Mouse (Mus musculus): ENCODE data around the gene Fto. TPM values are rescaled to one million over a fixed set of nuclear protein-coding genes. Genes with fewer than 3 reads are reported as not detected.
A peak's percentile ranks its signal among the peaks of the same experiment; 100 is the strongest.

The Fto gene
- polyA plus RNA-seq, 1 experiment from 2014 or later = 111 TPM

DNA sequence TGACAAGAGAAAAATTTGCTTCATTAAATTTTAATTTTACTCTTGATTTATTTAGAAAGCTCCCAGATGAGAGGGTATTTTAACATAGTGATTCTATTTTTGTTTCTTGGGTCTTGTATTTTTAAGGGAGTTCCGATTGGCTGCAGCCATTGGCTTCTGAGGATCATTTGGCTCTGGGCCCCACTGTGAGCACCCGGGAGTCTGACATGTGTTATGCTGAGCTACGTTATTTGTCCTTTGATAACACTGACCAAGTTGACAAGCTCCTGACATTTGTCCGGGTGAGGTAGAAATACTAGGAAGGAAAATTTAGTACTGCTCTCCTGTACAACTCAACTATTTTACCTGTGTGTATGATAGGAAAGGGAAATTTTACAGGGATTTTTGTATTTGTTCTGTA, 58.7 kb downstream of the Fto start:
- no peak overlapping the region for H3K4me3 ChIP-seq (ENCODE audit: low read depth, low read length)
- DNase-seq (ENCODE audit: low spot score) = no peak
- H3K4me1 ChIP-seq (replicated peaks; ENCODE audit: control insufficient read depth, insufficient read depth, low read length) = peaks cover 7% of the 10 kb centered on the region; the same call in 1 of the 2 replicates
- H3K27ac ChIP-seq (ENCODE audit: low read depth, low read length) = no peak overlapping the region
- H3K27me3 ChIP-seq (ENCODE audit: control insufficient read depth, insufficient read depth, low read length) = peaks cover 16% of the 10 kb centered on the region
- no peak overlapping the region for H3K4me2 ChIP-seq (ENCODE audit: low read depth, low read length, severe bottlenecking)
- ATAC-seq (replicated peaks; ENCODE audit: low FRiP score) = no peak
- H3K9me3 ChIP-seq (ENCODE audit: control insufficient read depth, low read length) = no peaks in the 10 kb centered on the region; the same call in 1 of the 2 replicates
- WGBS = 75% methylated on average over 4 of the region's 4 CpGs
- no peaks in the 10 kb centered on the region for H3K36me3 ChIP-seq (ENCODE audit: control insufficient read depth, insufficient read depth, low read length)
- no peak overlapping the region for H3K9ac ChIP-seq (ENCODE audit: low read length)

DNA sequence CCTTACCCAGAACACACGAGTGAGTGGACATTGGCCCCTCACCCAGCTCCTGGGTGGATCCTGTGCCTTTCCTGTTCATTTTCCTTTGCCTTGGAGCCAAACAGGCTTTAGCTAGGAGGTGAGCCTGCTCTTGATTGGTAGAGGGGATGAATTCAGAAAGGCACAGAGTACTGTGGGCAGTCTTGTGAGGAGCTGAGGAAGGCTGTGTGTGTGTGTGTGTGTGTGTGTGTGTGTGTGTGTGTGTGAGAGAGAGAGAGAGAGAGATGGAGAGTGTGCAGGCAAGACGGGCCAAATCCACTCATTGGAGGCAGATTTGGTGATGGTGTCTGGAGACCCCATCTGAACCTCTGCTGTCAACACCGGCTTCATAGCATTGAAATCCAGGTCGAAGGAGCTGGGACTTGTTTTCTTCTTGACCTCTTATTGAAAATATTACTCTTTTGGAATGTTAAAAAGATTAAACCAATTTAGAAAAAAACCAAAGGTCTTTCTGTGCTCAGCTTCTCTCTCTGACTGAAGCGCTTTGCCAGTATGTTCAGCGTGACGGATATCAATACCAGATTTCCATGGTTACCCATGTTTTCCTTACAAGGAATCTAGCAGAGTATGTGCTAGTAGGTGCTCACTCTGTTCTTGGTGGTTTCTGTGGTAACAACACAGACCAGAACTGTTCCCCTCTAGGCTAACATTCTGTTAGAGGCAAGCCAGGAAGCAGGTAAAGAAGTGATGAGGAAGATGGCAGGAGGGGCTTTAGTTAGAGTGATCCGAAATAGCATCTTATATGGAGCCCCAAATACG, 59.7 kb downstream of the Fto start:
- Histone ChIP-seq H3K4me2 (ENCODE audit: low read depth, low read length, severe bottlenecking) (no peak overlapping the region), H3K9ac (ENCODE audit: low read length) (no peak overlapping the region), H3K27ac (ENCODE audit: low read depth, low read length) (no peak overlapping the region), H3K4me1 (replicated peaks; ENCODE audit: control insufficient read depth, insufficient read depth, low read length) (peaks cover 9% of the 10 kb centered on the region; the same call in 1 of the 2 replicates), H3K27me3 (ENCODE audit: control insufficient read depth, insufficient read depth, low read length) (peaks cover 8% of the 10 kb centered on the region; the same call in 1 of the 2 replicates), H3K36me3 (ENCODE audit: control insufficient read depth, insufficient read depth, low read length) (no peaks in the 10 kb centered on the region), H3K4me3 (ENCODE audit: low read depth, low read length) (no peak overlapping the region), H3K9me3 (ENCODE audit: control insufficient read depth, low read length) (no peaks in the 10 kb centered on the region)
- ATAC-seq (replicated peaks; ENCODE audit: low FRiP score) (no peak), DNase-seq (ENCODE audit: low spot score) (no peak)
- WGBS = 83% methylated on average over 9 of the region's 9 CpGs

DNA sequence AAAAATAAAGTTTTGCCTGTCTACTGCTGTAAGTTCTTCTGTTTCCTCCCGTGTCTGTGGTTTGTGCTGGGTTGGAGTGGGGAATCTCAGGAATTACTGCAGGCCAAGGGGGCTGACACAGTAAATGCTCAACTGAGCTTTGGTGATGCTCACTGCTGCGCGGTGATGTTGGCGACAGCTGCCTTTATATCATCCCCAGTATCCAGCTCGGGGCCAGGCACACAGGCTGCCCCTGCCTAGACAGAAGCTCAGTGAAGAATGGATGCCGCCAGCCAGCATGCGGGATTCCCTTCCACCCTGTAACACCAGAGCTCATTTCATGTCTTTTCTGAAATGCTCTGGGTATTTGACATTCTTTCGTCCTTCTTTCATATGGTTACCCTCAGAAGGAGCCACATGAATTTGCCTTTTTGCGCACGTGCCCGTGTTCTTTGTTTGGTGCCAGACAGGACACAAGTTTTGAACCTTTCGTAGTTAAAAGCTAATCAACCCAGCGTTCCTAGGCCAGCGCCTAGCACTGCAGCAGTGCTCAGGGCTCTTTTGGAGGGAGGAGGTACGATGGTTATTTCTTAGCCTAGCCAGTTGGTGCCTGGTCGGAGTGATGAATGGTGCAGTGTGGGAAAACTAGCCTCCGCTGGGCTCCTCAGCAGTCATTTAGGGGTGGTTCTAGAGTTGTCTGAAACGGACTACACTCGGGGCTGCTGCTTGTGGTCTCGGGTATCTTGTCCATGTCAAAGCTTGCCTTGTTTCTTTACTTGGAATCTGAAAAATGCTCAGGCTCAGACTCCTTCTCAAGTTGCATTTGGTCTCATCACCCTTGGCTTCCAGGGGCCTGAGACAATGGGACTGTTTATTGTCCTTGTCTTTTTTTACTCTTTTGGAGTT, 62.0 kb downstream of the Fto start:
- Histone ChIP-seq H3K4me1 (replicated peaks; ENCODE audit: control insufficient read depth, insufficient read depth, low read length) (peaks cover 9% of the 10 kb centered on the region; the same call in 1 of the 2 replicates), H3K9ac (ENCODE audit: low read length) (no peak overlapping the region), H3K4me3 (ENCODE audit: low read depth, low read length) (no peak overlapping the region), H3K4me2 (ENCODE audit: low read depth, low read length, severe bottlenecking) (no peak overlapping the region), H3K9me3 (ENCODE audit: control insufficient read depth, low read length) (no peaks in the 10 kb centered on the region), H3K36me3 (ENCODE audit: control insufficient read depth, insufficient read depth, low read length) (no peaks in the 10 kb centered on the region), H3K27ac (ENCODE audit: low read depth, low read length) (no peak overlapping the region), H3K27me3 (ENCODE audit: control insufficient read depth, insufficient read depth, low read length) (peaks cover 5% of the 10 kb centered on the region; the same call in 1 of the 2 replicates)
- WGBS = 45% methylated on average over 20 of the region's 20 CpGs
- no peak for DNase-seq (ENCODE audit: low spot score)
- ATAC-seq (replicated peaks; ENCODE audit: low FRiP score) = no peak

DNA sequence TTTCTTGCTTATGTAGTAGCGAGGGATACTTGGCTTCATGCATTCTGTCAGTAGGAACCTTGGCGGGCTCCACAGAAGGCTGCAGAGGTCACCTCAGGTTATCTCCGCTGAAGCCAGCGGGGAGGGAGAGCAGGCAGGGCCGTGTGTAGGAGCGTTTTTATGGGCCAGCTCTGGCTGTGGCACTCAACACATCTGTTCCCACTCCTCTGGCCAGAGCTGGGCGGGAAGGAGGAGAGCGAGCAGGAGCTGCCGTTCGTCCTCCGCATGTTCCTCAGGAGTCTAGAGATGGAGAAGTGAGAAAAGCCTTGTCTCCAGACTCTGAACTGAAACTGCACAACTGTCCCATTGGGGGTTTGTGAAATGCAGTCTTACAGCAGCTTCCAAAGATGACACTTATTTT, 63.5 kb downstream of the Fto start:
- H3K27ac ChIP-seq (ENCODE audit: low read depth, low read length) = no peak overlapping the region
- H3K9me3 ChIP-seq (ENCODE audit: control insufficient read depth, low read length) = no peaks in the 10 kb centered on the region
- H3K4me3 ChIP-seq (ENCODE audit: low read depth, low read length) = no peak overlapping the region
- no peak overlapping the region for H3K9ac ChIP-seq (ENCODE audit: low read length)
- H3K27me3 ChIP-seq (ENCODE audit: control insufficient read depth, insufficient read depth, low read length) = peaks cover 5% of the 10 kb centered on the region; the same call in 1 of the 2 replicates
- DNase-seq (ENCODE audit: low spot score) (peak; percentile 58), ATAC-seq (replicated peaks; ENCODE audit: low FRiP score) (no peak)
- H3K4me2 ChIP-seq (ENCODE audit: low read depth, low read length, severe bottlenecking) = no peak overlapping the region
- H3K36me3 ChIP-seq (ENCODE audit: control insufficient read depth, insufficient read depth, low read length) = no peaks in the 10 kb centered on the region
- WGBS = 51% methylated on average over 11 of the region's 11 CpGs
- H3K4me1 ChIP-seq (replicated peaks; ENCODE audit: control insufficient read depth, insufficient read depth, low read length) = peaks cover 15% of the 10 kb centered on the region; the same call in 1 of the 2 replicates

DNA sequence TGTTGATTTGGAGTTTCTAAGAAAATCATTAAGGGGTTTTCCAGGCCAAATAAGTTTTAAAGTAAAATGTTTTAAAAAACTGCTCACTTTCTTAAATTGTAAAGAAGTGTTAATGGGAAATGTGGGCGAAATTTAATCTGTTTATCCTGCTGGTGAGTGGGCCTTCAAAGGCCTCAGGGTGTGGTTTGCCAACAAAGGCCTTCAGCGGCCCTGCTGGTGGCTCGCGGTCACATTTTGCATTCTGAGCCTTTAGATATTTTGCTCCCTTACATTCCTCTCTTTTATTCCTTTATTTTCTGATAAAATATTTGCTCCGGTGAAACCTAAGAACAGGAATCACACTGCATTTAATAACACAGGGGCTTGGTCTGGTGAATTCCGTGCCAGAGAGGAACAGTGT, 64.0 kb downstream of the Fto start:
- H3K27ac ChIP-seq (ENCODE audit: low read depth, low read length) = no peak overlapping the region
- DNase-seq (ENCODE audit: low spot score) = no peak
- H3K4me3 ChIP-seq (ENCODE audit: low read depth, low read length) = no peak overlapping the region

DNA sequence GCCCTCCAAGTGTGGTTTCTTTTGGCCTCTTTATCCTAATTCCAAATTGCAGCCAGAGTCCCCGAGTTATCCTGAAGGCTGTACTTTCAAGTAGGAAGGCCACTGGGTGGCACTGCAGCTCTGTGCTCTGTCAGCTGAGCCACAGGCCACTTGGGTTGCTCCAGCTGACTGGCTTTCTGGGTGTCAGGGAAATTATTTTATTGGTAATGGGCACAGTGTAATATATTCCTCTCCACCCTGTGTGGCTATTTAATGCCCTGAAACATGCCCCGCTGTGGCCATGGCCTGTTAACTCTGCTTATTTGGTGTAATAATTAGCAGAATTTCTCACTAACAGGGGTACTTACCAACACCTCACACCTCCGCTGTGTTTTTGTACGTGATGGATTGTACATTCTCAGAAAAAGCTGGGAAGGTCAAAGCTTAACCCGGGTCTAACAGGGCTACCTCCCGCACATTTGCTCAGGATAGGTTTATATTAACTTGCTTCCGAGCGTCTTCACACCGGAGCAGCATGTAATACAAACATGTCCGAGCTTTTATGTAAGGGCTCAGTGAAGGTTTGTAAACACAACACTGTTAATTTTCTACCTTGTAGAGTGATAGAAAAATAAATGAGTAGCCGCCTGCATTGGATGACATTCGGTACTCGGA, 65.6 kb downstream of the Fto start:
- WGBS = 77% methylated on average over 13 of the region's 13 CpGs
- H3K4me1 ChIP-seq (replicated peaks; ENCODE audit: control insufficient read depth, insufficient read depth, low read length) = peaks cover 16% of the 10 kb centered on the region; the same call in 1 of the 2 replicates
- peak; percentile 46 for ATAC-seq (replicated peaks; ENCODE audit: low FRiP score)
- H3K4me2 ChIP-seq (ENCODE audit: low read depth, low read length, severe bottlenecking) = no peak overlapping the region
- H3K9ac ChIP-seq (ENCODE audit: low read length) = no peak overlapping the region
- no peaks in the 10 kb centered on the region for H3K9me3 ChIP-seq (ENCODE audit: control insufficient read depth, low read length)
- H3K27ac ChIP-seq (ENCODE audit: low read depth, low read length) = no peak overlapping the region
- H3K4me3 ChIP-seq (ENCODE audit: low read depth, low read length) = no peak overlapping the region
- DNase-seq (ENCODE audit: low spot score) = peak; percentile 80
- no peaks in the 10 kb centered on the region for H3K36me3 ChIP-seq (ENCODE audit: control insufficient read depth, insufficient read depth, low read length)
- peaks cover 2% of the 10 kb centered on the region; the same call in 1 of the 2 replicates for H3K27me3 ChIP-seq (ENCODE audit: control insufficient read depth, insufficient read depth, low read length)

More for the DNA sequence above, 64.0 kb downstream of the Fto start:
- 39% methylated on average over 6 of the region's 6 CpGs for WGBS
- peaks cover 5% of the 10 kb centered on the region; the same call in 1 of the 2 replicates for H3K27me3 ChIP-seq (ENCODE audit: control insufficient read depth, insufficient read depth, low read length)
- H3K36me3 ChIP-seq (ENCODE audit: control insufficient read depth, insufficient read depth, low read length) = no peaks in the 10 kb centered on the region
- peaks cover 16% of the 10 kb centered on the region; the same call in 1 of the 2 replicates for H3K4me1 ChIP-seq (replicated peaks; ENCODE audit: control insufficient read depth, insufficient read depth, low read length)
- no peak overlapping the region for H3K9ac ChIP-seq (ENCODE audit: low read length)
- H3K9me3 ChIP-seq (ENCODE audit: control insufficient read depth, low read length) = no peaks in the 10 kb centered on the region
- ATAC-seq (replicated peaks; ENCODE audit: low FRiP score) = no peak
- no peak overlapping the region for H3K4me2 ChIP-seq (ENCODE audit: low read depth, low read length, severe bottlenecking)

DNA sequence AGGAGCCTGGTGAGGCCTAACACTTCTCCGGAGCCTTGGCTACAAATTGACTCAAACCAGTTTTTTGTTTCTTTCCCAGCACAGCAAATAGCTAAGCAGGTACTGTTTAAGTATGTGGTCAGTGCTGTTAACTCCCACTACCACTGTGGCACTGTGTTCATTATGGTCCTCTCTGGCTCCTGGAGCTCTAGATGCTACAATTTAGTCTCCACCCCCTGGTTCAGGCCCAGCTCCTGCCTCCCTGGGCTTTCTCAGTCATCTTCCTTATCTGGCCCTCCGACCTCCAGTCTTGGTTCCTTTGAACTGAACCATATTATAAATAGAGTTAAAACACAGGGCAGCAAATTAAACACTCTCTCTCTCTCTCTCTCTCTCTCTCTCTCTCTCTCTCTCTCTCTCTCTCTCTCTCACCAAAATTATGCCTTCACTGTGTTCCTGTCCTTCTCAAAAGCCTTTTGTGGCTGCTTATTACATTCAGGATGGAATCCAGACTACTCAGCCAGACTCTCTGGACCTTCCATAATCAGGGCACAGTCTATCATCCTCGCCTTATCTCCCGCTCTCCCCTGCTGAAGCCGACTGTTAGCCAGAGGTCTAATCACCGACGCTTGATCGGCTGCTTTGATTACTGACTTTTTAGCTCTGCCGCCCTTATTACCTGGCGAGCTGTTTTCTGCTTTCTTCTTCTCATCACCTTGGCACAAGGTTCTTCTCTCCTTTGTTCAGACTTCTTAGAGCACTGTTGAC, 67.6 kb downstream of the Fto start:
- Histone ChIP-seq H3K4me3 (ENCODE audit: low read depth, low read length) (no peak overlapping the region), H3K4me2 (ENCODE audit: low read depth, low read length, severe bottlenecking) (no peak overlapping the region), H3K36me3 (ENCODE audit: control insufficient read depth, insufficient read depth, low read length) (no peaks in the 10 kb centered on the region), H3K4me1 (replicated peaks; ENCODE audit: control insufficient read depth, insufficient read depth, low read length) (peaks cover 13% of the 10 kb centered on the region; the same call in 1 of the 2 replicates), H3K27me3 (ENCODE audit: control insufficient read depth, insufficient read depth, low read length) (peaks cover 2% of the 10 kb centered on the region; the same call in 1 of the 2 replicates), H3K27ac (ENCODE audit: low read depth, low read length) (no peak overlapping the region), H3K9ac (ENCODE audit: low read length) (no peak overlapping the region), H3K9me3 (ENCODE audit: control insufficient read depth, low read length) (no peaks in the 10 kb centered on the region)
- DNase-seq (ENCODE audit: low spot score) (no peak), ATAC-seq (replicated peaks; ENCODE audit: low FRiP score) (no peak)
- 17% methylated on average over 10 of the region's 10 CpGs for WGBS

Data from forebrain, embryonic 11.5 days (tissue).